Mouse (Mus musculus) heart, adult 8-10 months (tissue): ENCODE results near the gene Nt5dc1. TPM values are rescaled to one million over a fixed set of nuclear protein-coding genes. Genes with fewer than 3 reads are reported as not detected.
A peak's percentile ranks its signal among the peaks of the same experiment; 100 is the strongest.
"Not testable (repeated sequence)": the region's sequence is repeated elsewhere in the genome, so short reads cannot be mapped to it uniquely, and the experiment has no call there.

Experiments
- DNase-seq: peaks from one replicate; pipeline ENCODE4 v3.0.0; 2022; ENCODE audit warnings: low spot score
- total RNA-seq, 4 experiments: library from RNA; stranded (reverse); gene quantifications; 2 replicates each; pipeline ENCODE4 v1.2.4; 2022

The Nt5dc1 gene
- 10 to 100 TPM in 2 of 4 experiments, 1 to 10 TPM in 2; 8.1 to 13.2 (median 10.9) TPM for total RNA-seq

- peak; percentile 91 for DNase-seq
Measured at GRCm38 (mm10) chr10:34418204-34418756, at the start of gene Nt5dc1. TSS of gene Nt5dc1 (minus strand) at chr10:34418552.

DNA sequence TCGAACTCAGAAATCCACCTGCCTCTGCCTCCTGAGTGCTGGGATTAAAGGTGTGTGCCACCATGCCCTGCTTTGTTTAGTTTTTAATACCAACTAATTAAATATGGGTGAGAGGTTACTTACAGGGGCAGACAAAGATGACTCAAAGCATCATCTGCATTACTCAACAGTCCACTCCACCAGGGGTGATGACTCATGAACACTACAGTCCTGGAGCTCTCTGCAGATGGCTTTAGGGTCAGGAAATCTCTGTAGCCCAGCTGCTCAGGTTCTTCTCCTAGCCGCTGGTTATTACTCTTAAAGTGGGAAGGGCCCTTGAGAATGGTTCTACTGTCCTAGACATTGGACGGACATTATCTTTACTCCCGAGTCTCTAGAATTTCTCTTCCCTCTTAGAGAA, 46.0 kb upstream of the Nt5dc1 start:
- DNase-seq, result no peak

GRCm38 (mm10) chr10:34461451-34461850, 43.1 kb upstream of the Nt5dc1 start:
- no peak for DNase-seq

DNA sequence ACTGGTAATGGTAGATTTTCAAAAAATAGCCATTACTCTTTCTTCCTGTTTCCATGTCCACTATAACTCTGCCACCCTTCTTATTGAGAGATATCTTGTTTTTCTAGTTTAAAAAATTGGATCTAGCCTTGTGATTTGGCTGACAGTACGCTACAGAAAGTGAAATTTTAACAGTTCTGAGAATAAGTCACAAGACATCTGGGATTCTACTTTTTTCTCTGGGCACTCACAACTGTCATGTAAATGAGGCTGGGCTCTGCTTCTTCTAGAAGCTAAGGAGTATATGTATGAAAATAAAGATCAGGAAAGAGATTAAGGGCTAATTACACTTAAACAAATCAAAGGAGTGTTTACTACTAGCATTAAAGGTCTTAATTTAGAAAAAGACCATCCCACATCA, 31.1 kb upstream of the Nt5dc1 start:
- DNase-seq, result no peak

DNA sequence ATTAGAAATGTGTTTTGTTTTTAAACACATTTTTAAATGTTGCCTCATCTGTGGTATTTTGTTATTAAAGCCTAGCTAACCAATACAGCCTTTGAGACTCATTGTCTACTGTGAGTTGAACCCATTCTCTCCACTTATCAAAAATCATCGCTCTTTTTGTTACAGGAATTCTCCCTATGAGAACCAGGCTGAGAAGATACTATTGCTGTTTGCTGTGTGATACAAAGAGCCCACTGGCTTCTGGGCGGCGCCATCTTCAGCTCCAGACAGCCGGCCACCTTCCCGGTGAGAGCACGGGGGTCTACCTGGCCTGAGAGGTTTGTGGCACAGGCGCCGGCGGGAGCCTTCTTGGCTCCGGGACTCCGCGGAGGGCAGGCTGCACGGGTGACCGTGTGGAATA, 15.8 kb upstream of the Nt5dc1 start:
- not testable (repeated sequence) for DNase-seq

DNA sequence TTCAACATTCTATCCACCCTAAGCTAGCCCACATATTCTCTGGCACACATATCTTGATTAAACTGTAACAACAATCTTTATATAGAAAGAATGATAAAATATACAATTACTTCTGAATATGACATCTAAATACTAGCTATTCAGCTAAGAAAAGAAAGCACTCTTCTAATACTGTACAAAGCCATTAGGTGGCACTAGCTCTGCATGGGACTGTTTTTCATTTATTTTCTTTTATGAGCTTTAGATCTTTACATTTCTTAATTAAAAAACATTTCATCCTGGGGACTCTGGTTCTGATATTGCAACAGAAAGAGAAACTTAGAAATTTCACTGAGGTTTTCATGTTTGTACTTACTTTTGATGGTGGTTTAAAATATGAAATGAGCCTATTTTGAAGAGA, 13.4 kb upstream of the Nt5dc1 start:
- DNase-seq, result no peak

GRCm38 (mm10) chr10:34418794-34419193, 442 bp upstream of the Nt5dc1 start:
- DNase-seq, result not testable (repeated sequence)

GRCm38 (mm10) chr10:34399267-34399666, 19.1 kb downstream of the Nt5dc1 start:
- no peak for DNase-seq

- DNase-seq, result no peak
Measured at GRCm38 (mm10) chr10:34396959-34397358, 21.4 kb downstream of the Nt5dc1 start.

- no peak for DNase-seq
Measured at GRCm38 (mm10) chr10:34389681-34390080, 28.7 kb downstream of the Nt5dc1 start, which contains the start of gene Col10a1. TSS of gene Col10a1 (plus strand) at chr10:34389981.

DNA sequence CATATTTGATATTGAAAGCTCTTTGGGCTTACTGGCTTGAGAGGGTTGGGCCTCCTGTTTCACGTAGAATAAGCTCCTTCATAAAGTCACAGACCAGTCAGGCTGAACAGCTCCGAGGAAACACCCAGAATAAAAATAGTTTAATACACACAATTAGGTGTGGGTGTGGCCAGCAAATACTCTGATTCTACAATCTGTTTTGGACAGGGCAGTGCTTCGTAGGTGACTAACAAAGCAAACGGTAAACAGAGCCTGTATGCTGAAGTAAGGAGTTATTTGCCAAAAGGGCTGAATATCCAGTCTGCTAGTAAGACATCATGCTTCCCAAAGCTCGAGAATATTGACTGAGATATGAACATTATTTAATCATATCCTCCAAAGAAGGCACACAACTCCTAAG, 32.7 kb downstream of the Nt5dc1 start:
- no peak for DNase-seq

- no peak for DNase-seq
Measured at GRCm38 (mm10) chr10:34373332-34373731, 45.0 kb downstream of the Nt5dc1 start.

DNA sequence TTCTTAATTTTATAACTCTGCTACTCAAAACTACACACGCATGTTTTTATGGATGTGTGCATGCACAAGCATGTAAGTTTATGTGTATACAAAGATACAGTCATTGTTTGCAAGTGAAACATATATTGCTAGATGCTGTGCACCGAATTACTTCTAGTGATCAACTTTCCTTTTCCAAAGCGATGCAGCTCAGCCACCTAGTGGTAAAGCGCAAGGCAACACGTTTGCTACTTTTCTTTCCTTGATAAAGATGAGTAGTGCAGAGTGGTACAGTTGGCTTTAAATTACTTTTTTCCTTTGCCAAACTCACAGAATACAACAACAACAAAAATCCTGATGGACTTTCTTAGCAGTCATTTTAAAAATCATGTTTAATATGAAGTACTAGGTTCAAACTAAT, 50.2 kb downstream of the Nt5dc1 start:
- no peak for DNase-seq

DNA sequence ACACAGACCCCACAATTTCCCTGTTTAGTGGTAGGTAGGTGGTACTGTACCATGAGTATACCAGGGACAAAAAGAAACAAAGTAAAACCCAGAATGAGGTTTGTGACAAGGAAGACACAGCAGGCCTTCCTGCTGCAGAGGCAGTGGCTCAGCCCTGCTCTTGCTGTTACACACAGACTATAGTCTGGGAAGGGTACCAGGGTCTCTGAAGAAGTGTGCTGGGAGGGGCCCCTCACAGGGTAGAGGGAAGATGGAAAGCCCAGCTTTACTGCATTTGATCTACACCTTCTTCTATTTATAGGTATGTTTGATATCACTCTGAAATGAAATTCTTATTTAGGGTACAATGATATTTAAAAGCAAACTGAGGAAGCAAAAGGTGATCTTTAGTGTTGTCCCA, 54.6 kb downstream of the Nt5dc1 start:
- peak; percentile 7 for DNase-seq

GRCm38 (mm10) chr10:34358263-34358662, 60.1 kb downstream of the Nt5dc1 start:
- DNase-seq, result no peak

GRCm38 (mm10) chr10:34352166-34352565, 66.2 kb downstream of the Nt5dc1 start:
- no peak for DNase-seq

DNA sequence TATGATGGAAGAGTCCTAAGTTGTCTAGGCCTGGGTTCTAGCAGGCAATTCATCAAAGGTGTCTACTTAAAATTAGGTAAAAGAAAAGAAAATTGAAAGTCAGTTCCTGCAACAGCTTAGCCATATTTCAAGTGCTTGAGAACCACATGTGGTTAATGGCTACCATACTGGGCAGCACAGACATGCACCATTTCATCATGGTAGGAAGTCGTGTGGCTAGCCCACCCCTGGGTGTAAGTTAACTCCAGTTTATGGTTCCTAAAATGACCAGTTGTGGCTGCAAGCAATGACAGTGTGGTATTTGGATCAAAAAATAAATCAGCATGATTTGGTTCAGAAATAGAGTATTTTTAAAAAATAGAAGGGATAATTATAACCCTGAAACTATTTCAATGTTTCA, 76.5 kb downstream of the Nt5dc1 start:
- DNase-seq, result no peak

GRCm38 (mm10) chr10:34341014-34341413, 77.3 kb downstream of the Nt5dc1 start:
- no peak for DNase-seq

GRCm38 (mm10) chr10:34328310-34328709, 90.0 kb downstream of the Nt5dc1 start:
- no peak for DNase-seq

DNA sequence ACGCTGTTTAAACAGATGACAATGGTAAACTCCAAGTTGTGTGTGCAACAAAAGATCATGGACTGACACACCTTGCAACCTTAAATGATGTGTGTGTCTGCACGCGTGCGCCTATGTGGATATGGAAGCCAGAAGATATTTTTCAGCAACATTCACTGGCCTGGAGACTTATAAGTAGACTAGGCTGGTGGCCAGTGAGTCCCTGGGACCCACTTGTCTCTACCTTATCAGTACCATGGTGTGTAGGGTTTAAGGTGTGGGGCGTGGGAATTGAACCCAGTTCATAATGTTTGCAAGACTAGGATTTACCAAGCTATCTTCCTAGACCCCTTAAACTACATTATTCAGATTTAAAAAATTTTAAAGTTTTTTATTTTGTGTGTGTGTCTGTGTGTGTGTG, 91.2 kb downstream of the Nt5dc1 start:
- no peak for DNase-seq

DNA sequence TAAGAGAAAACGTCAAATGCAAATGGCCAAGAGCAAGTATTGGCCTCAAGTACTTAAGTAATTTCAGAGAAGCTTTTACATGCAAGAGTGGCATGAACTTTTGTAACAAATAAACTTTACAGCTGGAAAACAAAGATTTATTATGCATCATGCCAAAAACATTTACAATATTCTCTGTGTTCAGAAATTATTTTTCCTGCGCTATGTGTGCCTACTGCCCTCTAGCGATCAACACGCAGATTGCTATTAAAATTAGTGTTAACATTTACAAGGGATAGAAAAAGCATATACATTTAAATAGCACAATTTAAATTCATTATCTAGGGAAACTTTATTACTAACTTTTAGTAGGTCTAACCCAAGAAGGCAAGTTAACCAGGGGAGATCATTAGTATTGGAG, 91.7 kb downstream of the Nt5dc1 start:
- no peak for DNase-seq

- DNase-seq, result no peak
Measured at GRCm38 (mm10) chr10:34320809-34321208, 97.5 kb downstream of the Nt5dc1 start.

DNA sequence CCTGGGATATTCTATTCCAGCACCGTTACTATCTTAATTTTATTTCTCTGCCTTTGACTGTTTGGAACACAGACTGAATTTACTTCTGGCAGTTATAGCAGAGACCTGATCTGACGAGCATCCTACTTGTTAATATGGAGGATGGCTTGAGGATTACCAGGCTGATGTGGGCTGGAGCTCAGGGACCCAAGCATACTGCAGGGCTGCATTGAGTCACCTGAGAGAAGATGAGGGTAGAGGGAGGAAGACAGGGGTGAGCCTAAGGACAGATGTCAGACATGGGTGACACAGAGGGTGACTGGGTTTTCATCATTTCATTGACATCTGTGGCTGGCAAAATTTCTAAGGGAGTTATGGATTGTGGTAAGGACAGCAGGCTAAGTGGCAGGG, 101.1 kb downstream of the Nt5dc1 start:
- no peak for DNase-seq

GRCm38 (mm10) chr10:34316571-34317216, 101.7 kb downstream of the Nt5dc1 start:
- DNase-seq, result no peak
